Comparison of ENCODE assay signal across 14 mouse cellular contexts in genomic region chr16:18268182-18268581, GRCm38 (mm10). TPM values are rescaled to one million over a fixed set of nuclear protein-coding genes. Genes with fewer than 3 reads are reported as not detected.
DNase-seq lines count a peak whose midpoint lies in the region; ATAC-seq and TF ChIP-seq lines count a peak whose summit lies in the region.
"Had no signal": no experiment of that assay in that cellular context is flagged by ENCODE, and none has a peak within 500 bp of the region (broad histone marks: within the 10 kb centered on the region; RNA-seq: fewer than 3 reads in every experiment).

No protein-coding gene starts in this region.

- no peak overlapping the region for H3K4me2 ChIP-seq in hindbrain, postnatal 0 days (ENCODE audit: low read depth, low read length)
- no peak overlapping the region for H3K4me2 ChIP-seq in hindbrain, embryonic 11.5 days (replicated peaks; ENCODE audit: low read depth, low read length)
- H3K4me2 ChIP-seq: hindbrain, embryonic 13.5 days; midbrain, embryonic 15.5 days had no signal

- WGBS in hindbrain, postnatal 0 days = 85% methylated on average over 5 of the region's 5 CpGs
- 93% methylated on average over 5 of the region's 5 CpGs for WGBS in hindbrain, embryonic 11.5 days

- no peaks in the 10 kb centered on the region for H3K9me3 ChIP-seq in hindbrain, postnatal 0 days (ENCODE audit: low read length)
- no peaks in the 10 kb centered on the region for H3K9me3 ChIP-seq in hindbrain, embryonic 11.5 days (ENCODE audit: control insufficient read depth, low read length)
- H3K9me3 ChIP-seq: hindbrain, embryonic 13.5 days; midbrain, embryonic 15.5 days had no signal

- H3K27ac ChIP-seq in hindbrain, postnatal 0 days = no peak overlapping the region
- H3K27ac ChIP-seq in hindbrain, embryonic 11.5 days (ENCODE audit: low read depth, low read length) = no peak overlapping the region
- H3K27ac ChIP-seq: hindbrain, embryonic 13.5 days; midbrain, embryonic 15.5 days had no signal

- peak; percentile 46 for TF ChIP-seq CTCF in hindbrain, postnatal 0 days (IDR thresholded peaks at IDR 0.05; ENCODE audit: low read depth)

- no peak overlapping the region for H3K4me3 ChIP-seq in hindbrain, postnatal 0 days (ENCODE audit: low read length)
- no peak overlapping the region for H3K4me3 ChIP-seq in hindbrain, embryonic 11.5 days (ENCODE audit: low read depth, low read length)
- H3K4me3 ChIP-seq: hindbrain, embryonic 13.5 days; midbrain, embryonic 15.5 days had no signal

- H3K4me1 ChIP-seq in hindbrain, postnatal 0 days (ENCODE audit: insufficient read depth, low read length) = no peaks in the 10 kb centered on the region
- H3K4me1 ChIP-seq in hindbrain, embryonic 11.5 days (replicated peaks; ENCODE audit: control insufficient read depth, insufficient read depth, low read length) = no peaks in the 10 kb centered on the region
- H3K4me1 ChIP-seq: hindbrain, embryonic 13.5 days; midbrain, embryonic 15.5 days had no signal

- H3K9ac ChIP-seq in hindbrain, postnatal 0 days (replicated peaks; ENCODE audit: low read length) = no peak overlapping the region
- H3K9ac ChIP-seq in hindbrain, embryonic 11.5 days (ENCODE audit: low read depth, low read length) = no peak overlapping the region
- H3K9ac ChIP-seq: hindbrain, embryonic 13.5 days; midbrain, embryonic 15.5 days had no signal

- ATAC-seq in hindbrain, postnatal 0 days = no peak
- ATAC-seq in hindbrain, embryonic 11.5 days (ENCODE audit: low FRiP score) = no peak
- peak; percentile 65; the same call in 1 of the 2 replicates for ATAC-seq in common myeloid progenitor, adult 5-6 weeks (replicated peaks; ENCODE audit: low read depth, poor library complexity, severe bottlenecking)
- ATAC-seq in monocyte, adult 5-6 weeks (replicated peaks; ENCODE audit: insufficient number of reproducible peaks, low FRiP score, low TSS enrichment, poor library complexity, severe bottlenecking) = no peak
- ATAC-seq: midbrain, embryonic 15.5 days had no signal

- no peaks in the 10 kb centered on the region for H3K27me3 ChIP-seq in hindbrain, postnatal 0 days (ENCODE audit: insufficient read depth, low read length)
- H3K27me3 ChIP-seq in hindbrain, embryonic 11.5 days (ENCODE audit: control insufficient read depth, insufficient read depth, low read length) = no peaks in the 10 kb centered on the region
- H3K27me3 ChIP-seq: hindbrain, embryonic 13.5 days; midbrain, embryonic 15.5 days had no signal

- peaks cover 64% of the 10 kb centered on the region for H3K36me3 ChIP-seq in hindbrain, postnatal 0 days (ENCODE audit: insufficient read depth, low read length)
- H3K36me3 ChIP-seq in hindbrain, embryonic 11.5 days (ENCODE audit: control insufficient read depth, insufficient read depth, low read length) = peaks cover 23% of the 10 kb centered on the region

- DNase-seq in hindbrain, postnatal 0 days (ENCODE audit: low spot score) = peak; percentile 30
- DNase-seq in hindbrain, embryonic 11.5 days (ENCODE audit: low spot score) = no peak
- peak; percentile 59 for DNase-seq in thymus, postnatal 0 days (ENCODE audit: low spot score)
- DNase-seq in thymus, adult 18-20 months = no peak
- no peak for DNase-seq in heart, adult 18-20 months
- no peak for DNase-seq in frontal cortex, postnatal 36 days (ENCODE audit: low spot score in 2 of 2)

RNA-seq across cellular contexts. Expression of gene Gm49776, which starts 10.1 kb away (rescaled TPM):
- not detected in 2 replicates for total RNA-seq in hindbrain, postnatal 0 days (2014; rRNA removed)
- 1.1 and 3.1 TPM in 2 replicates for polyA plus RNA-seq in hindbrain, postnatal 0 days (2015; fragmentation: Nextera tagmentation; extraction: Ambion mirVana)
- 1.4 and 1.6 TPM in 2 replicates for polyA plus RNA-seq in hindbrain, embryonic 11.5 days (2014; fragmentation: Nextera tagmentation; extraction: Ambion mirVana)
- polyA plus RNA-seq in thymus, postnatal 0 days (2015; fragmentation: Nextera tagmentation; extraction: Ambion mirVana) = 2.4 and 6.3 TPM in 2 replicates
- total RNA-seq in common myeloid progenitor, adult 5-6 weeks (2017) = not detected in 2 replicates
- 4.2 TPM in 1 of 3 replicates, not detected in the others for total RNA-seq in monocyte, adult 5-6 weeks (2017)
- total RNA-seq in heart, adult 18-20 months (2021) = not detected
- total RNA-seq: layer of hippocampus, adult 8-10 months; liver, adult 2 months had no signal
- polyA plus RNA-seq: frontal cortex, adult 2 months; liver, adult 2 months; midbrain, embryonic 15.5 days; urinary bladder, adult 2 months had no signal

RNA-seq across cellular contexts. Expression of gene Ranbp1, which starts 19.6 kb away (rescaled TPM):
- 110 and 127 TPM in 2 replicates for total RNA-seq in hindbrain, postnatal 0 days (2014; rRNA removed)
- 426 and 453 TPM in 2 replicates for polyA plus RNA-seq in hindbrain, postnatal 0 days (2015; fragmentation: Nextera tagmentation; extraction: Ambion mirVana)
- polyA plus RNA-seq in hindbrain, embryonic 11.5 days (2014; fragmentation: Nextera tagmentation; extraction: Ambion mirVana) = 1,115 and 1,160 TPM in 2 replicates
- polyA plus RNA-seq in thymus, postnatal 0 days (2015; fragmentation: Nextera tagmentation; extraction: Ambion mirVana) = 582 and 637 TPM in 2 replicates
- total RNA-seq in common myeloid progenitor, adult 5-6 weeks (2017) = 518 and 584 TPM in 2 replicates
- total RNA-seq in monocyte, adult 5-6 weeks (2017) = 90.8 to 134 TPM (median 92.1 TPM) in 3 replicates
- total RNA-seq in heart, adult 18-20 months (2021) = 10 to 100 TPM; 36.3 to 42.5 TPM

RNA-seq across cellular contexts. Expression of gene Trmt2a, which starts 19.7 kb away (rescaled TPM):
- total RNA-seq in hindbrain, postnatal 0 days (2014; rRNA removed) = 61.4 and 65.1 TPM in 2 replicates
- 60.9 and 67.8 TPM in 2 replicates for polyA plus RNA-seq in hindbrain, postnatal 0 days (2015; fragmentation: Nextera tagmentation; extraction: Ambion mirVana)
- 77.0 and 85.0 TPM in 2 replicates for polyA plus RNA-seq in hindbrain, embryonic 11.5 days (2014; fragmentation: Nextera tagmentation; extraction: Ambion mirVana)
- 86.9 and 88.5 TPM in 2 replicates for polyA plus RNA-seq in thymus, postnatal 0 days (2015; fragmentation: Nextera tagmentation; extraction: Ambion mirVana)
- 86.6 and 110 TPM in 2 replicates for total RNA-seq in common myeloid progenitor, adult 5-6 weeks (2017)
- total RNA-seq in monocyte, adult 5-6 weeks (2017) = 78.5 to 79.6 TPM (median 79.2 TPM) in 3 replicates
- total RNA-seq in heart, adult 18-20 months (2021) = 10 to 100 TPM; 13.8 to 16.7 TPM

RNA-seq across cellular contexts. Expression of gene Dgcr8, which starts 20.9 kb away (rescaled TPM):
- 39.9 and 43.4 TPM in 2 replicates for total RNA-seq in hindbrain, postnatal 0 days (2014; rRNA removed)
- polyA plus RNA-seq in hindbrain, postnatal 0 days (2015; fragmentation: Nextera tagmentation; extraction: Ambion mirVana) = 19.1 and 20.8 TPM in 2 replicates
- polyA plus RNA-seq in hindbrain, embryonic 11.5 days (2014; fragmentation: Nextera tagmentation; extraction: Ambion mirVana) = 36.3 and 36.7 TPM in 2 replicates
- polyA plus RNA-seq in thymus, postnatal 0 days (2015; fragmentation: Nextera tagmentation; extraction: Ambion mirVana) = 25.1 and 27.8 TPM in 2 replicates
- total RNA-seq in common myeloid progenitor, adult 5-6 weeks (2017) = 60.0 and 60.6 TPM in 2 replicates
- 33.6 to 45.3 TPM (median 37.4 TPM) in 3 replicates for total RNA-seq in monocyte, adult 5-6 weeks (2017)
- 10 to 100 TPM; 10.9 to 12.4 TPM for total RNA-seq in heart, adult 18-20 months (2021)

RNA-seq across cellular contexts. Expression of gene Zdhhc8, which starts 33.2 kb away (rescaled TPM):
- total RNA-seq in hindbrain, postnatal 0 days (2014; rRNA removed) = 32.0 and 34.0 TPM in 2 replicates
- polyA plus RNA-seq in hindbrain, postnatal 0 days (2015; fragmentation: Nextera tagmentation; extraction: Ambion mirVana) = 13.3 and 14.5 TPM in 2 replicates
- 7.5 and 8.3 TPM in 2 replicates for polyA plus RNA-seq in hindbrain, embryonic 11.5 days (2014; fragmentation: Nextera tagmentation; extraction: Ambion mirVana)
- 25.2 and 27.1 TPM in 2 replicates for polyA plus RNA-seq in thymus, postnatal 0 days (2015; fragmentation: Nextera tagmentation; extraction: Ambion mirVana)
- total RNA-seq in common myeloid progenitor, adult 5-6 weeks (2017) = 3.6 and 10.1 TPM in 2 replicates
- total RNA-seq in monocyte, adult 5-6 weeks (2017) = 0.76 to 6.5 TPM (median 1.2 TPM) in 3 replicates
- total RNA-seq in heart, adult 18-20 months (2021) = 10 to 100 TPM; 18.1 to 25.1 TPM

Comparison
In these comparisons a context has a peak if more than half of its experiments do, and no peak if none do; other contexts are left out.
1. DNase-seq: peak in hindbrain, postnatal 0 days (single experiment) and thymus, postnatal 0 days (single experiment); none in hindbrain, embryonic 11.5 days (single experiment), thymus, adult 18-20 months (0 of 2), heart, adult 18-20 months (0 of 2) and frontal cortex, postnatal 36 days (0 of 2).